Mouse (Mus musculus) cerebellum, postnatal 36 days (tissue): Measurements from ENCODE around the gene Cdk5r1.
"Not testable (repeated sequence)": the region's sequence is repeated elsewhere in the genome, so short reads cannot be mapped to it uniquely, and the experiment has no call there.

ENCODE experiments used
- DNase-seq, 2 experiments: peaks; one replicate each; pipeline ENCODE4 v3.0.0; 2021 to 2022; ENCODE audit warnings: mixed read lengths in 2 of 2

Cdk5r1 gene

GRCm38 (mm10) chr11:80476222-80477189 lies at the start of gene Cdk5r1:
Gene Cdk5r1 (plus strand): TSS chr11:80477023.
- DNase-seq, result peak; percentile 93 to 96

GRCm38 (mm10) chr11:80428381-80429008 lies 48.3 kb upstream of the Cdk5r1 start, which contains the start of gene Psmd11:
Gene Psmd11 (plus strand): TSS chr11:80428615.
- peak; percentile 95 to 97 for DNase-seq

GRCm38 (mm10) chr11:80429009-80429475 lies 47.8 kb upstream of the Cdk5r1 start:
- DNase-seq, result peak in 1 of 2 experiments; percentile 35

- no peak for DNase-seq
These were observed 47.2 kb upstream of the Cdk5r1 start for GRCm38 (mm10) chr11:80429500-80430166.

- no peak for DNase-seq
These were observed 46.4 kb upstream of the Cdk5r1 start for GRCm38 (mm10) chr11:80430366-80430910.

- DNase-seq, result no peak
These were observed 29.9 kb upstream of the Cdk5r1 start for GRCm38 (mm10) chr11:80446916-80447315.

GRCm38 (mm10) chr11:80449859-80450258 lies 27.0 kb upstream of the Cdk5r1 start:
- DNase-seq, result no peak

- DNase-seq, result no peak
These were observed 24.6 kb upstream of the Cdk5r1 start for GRCm38 (mm10) chr11:80452242-80452641.

GRCm38 (mm10) chr11:80453198-80453597 lies 23.6 kb upstream of the Cdk5r1 start:
- no peak for DNase-seq

- DNase-seq, result not testable (repeated sequence)
These were observed 13.2 kb upstream of the Cdk5r1 start for GRCm38 (mm10) chr11:80463605-80464130.

- peak; percentile 21 to 40 for DNase-seq
These were observed 4.8 kb upstream of the Cdk5r1 start for GRCm38 (mm10) chr11:80471836-80472605.

GRCm38 (mm10) chr11:80474175-80474691 lies 2.6 kb upstream of the Cdk5r1 start:
- peak; percentile 72 to 73 for DNase-seq

GRCm38 (mm10) chr11:80474846-80475245 lies 2.0 kb upstream of the Cdk5r1 start:
- no peak for DNase-seq

GRCm38 (mm10) chr11:80475544-80475943 lies 1.3 kb upstream of the Cdk5r1 start:
- DNase-seq, result no peak

GRCm38 (mm10) chr11:80477341-80478199 lies 747 bp downstream of the Cdk5r1 start:
- peak; percentile 51 to 63 for DNase-seq

- peak in 1 of 2 experiments; percentile 39 for DNase-seq
These were observed 2.0 kb downstream of the Cdk5r1 start for GRCm38 (mm10) chr11:80478694-80479412.

GRCm38 (mm10) chr11:80479425-80479824 lies 2.6 kb downstream of the Cdk5r1 start:
- peak in 1 of 2 experiments; percentile 59 for DNase-seq

- peak; percentile 53 to 56 for DNase-seq
These were observed 3.4 kb downstream of the Cdk5r1 start for GRCm38 (mm10) chr11:80479906-80480866.
